Mouse (Mus musculus) liver, embryonic 12.5 days (tissue): ENCODE data around the gene Cacnb4. TPM values are rescaled to one million over a fixed set of nuclear protein-coding genes. Genes with fewer than 3 reads are reported as not detected.

Experiments
- ATAC-seq: fragments of 200-750 bp; cut with Nextera tagmentation; 2 replicates; pipeline ENCODE4 v1.8.0; 2017; ENCODE audit warnings: moderate number of reproducible peaks, mild to moderate bottlenecking, moderate library complexity
- H3K27ac ChIP-seq: fragments of 300-500 bp; sonication (generic); 2 replicates; pipeline ENCODE4 v1.5.1; 2016; ENCODE audit warnings: mild to moderate bottlenecking
- H3K27me3 ChIP-seq: fragments of 300-500 bp; sonication (generic); replicated peaks from 2 replicates; pipeline ENCODE4 v1.6.1; 2016; ENCODE audit warnings: mild to moderate bottlenecking, moderate library complexity
- H3K36me3 ChIP-seq: fragments of 300-500 bp; sonication (generic); 2 replicates; pipeline ENCODE4 v1.6.1; 2016; ENCODE audit warnings: mild to moderate bottlenecking, moderate library complexity
- H3K4me1 ChIP-seq: fragments of 300-500 bp; sonication (generic); 2 replicates; pipeline ENCODE4 v1.6.1; 2016
- H3K4me2 ChIP-seq: fragments of 300-500 bp; sonication (generic); 2 replicates; pipeline ENCODE4 v1.6.1; 2016; ENCODE audit warnings: mild to moderate bottlenecking, moderate library complexity
- H3K4me3 ChIP-seq: fragments of 300-500 bp; sonication (generic); 2 replicates; pipeline ENCODE4 v1.5.1; 2016; ENCODE audit warnings: mild to moderate bottlenecking, moderate library complexity
- H3K9ac ChIP-seq: fragments of 300-500 bp; sonication (generic); 2 replicates; pipeline ENCODE4 v1.6.1; 2016; ENCODE audit warnings: mild to moderate bottlenecking, moderate library complexity
- H3K9me3 ChIP-seq: fragments of 300-500 bp; sonication (generic); replicated peaks from 2 replicates; pipeline ENCODE4 v1.6.1; 2016; ENCODE audit warnings: mild to moderate bottlenecking, moderate library complexity
- WGBS: fragments of 180-500 bp; shearing (Covaris S2); methylation state at CpG from one replicate; pipeline ENCODE4 v1.1.7; 2016; ENCODE audit not compliant: insufficient replicate concordance; 5-methylcytosine and 5-hydroxymethylcytosine counted together
- polyA plus RNA-seq: library from polyadenylated mRNA; unstranded; fragments of >200 nt; fragmentation: Nextera tagmentation; extraction: Ambion mirVana; gene quantifications from 2 replicates; pipeline ENCODE4 v1.2.1, GENCODE M21; 2016

Gene Cacnb4
- polyA plus RNA-seq, 1 experiment from 2014 or later: 0.31 TPM

- WGBS: 50% methylated on average over 6 of the region's 6 CpGs
- no peak overlapping the region for H3K9ac ChIP-seq
- no peaks in the 10 kb centered on the region for H3K9me3 ChIP-seq
These were observed 33.0 kb downstream of the Cacnb4 start for GRCm38 (mm10) chr2:52643657-52644056.

GRCm38 (mm10) chr2:52639530-52639875 is 37.1 kb downstream of the Cacnb4 start:
- Histone ChIP-seq H3K4me2 (no peak overlapping the region), H3K36me3 (no peaks in the 10 kb centered on the region), H3K4me3 (no peak overlapping the region), H3K9ac (no peak overlapping the region), H3K27ac (no peak overlapping the region), H3K4me1 (no peaks in the 10 kb centered on the region), H3K9me3 (no peaks in the 10 kb centered on the region), H3K27me3 (0 out of 2 replicates have a peak, but pooled peaks cover under 1% of the 10 kb centered on the region)
- no peak for ATAC-seq
- WGBS: 57% methylated on average over 4 of the region's 4 CpGs

More at GRCm38 (mm10) chr2:52643657-52644056, 33.0 kb downstream of the Cacnb4 start:
- Histone ChIP-seq H3K36me3 (no peaks in the 10 kb centered on the region), H3K4me3 (no peak overlapping the region), H3K27me3 (no peaks in the 10 kb centered on the region), H3K4me2 (no peak overlapping the region), H3K27ac (no peak overlapping the region), H3K4me1 (no peaks in the 10 kb centered on the region)
- ATAC-seq: no peak

- Histone ChIP-seq H3K4me1 (no peaks in the 10 kb centered on the region), H3K9ac (no peak overlapping the region), H3K27me3 (0 out of 2 replicates have a peak, but pooled peaks cover 6% of the 10 kb centered on the region), H3K9me3 (no peaks in the 10 kb centered on the region), H3K36me3 (no peaks in the 10 kb centered on the region), H3K4me3 (no peak overlapping the region), H3K27ac (no peak overlapping the region), H3K4me2 (no peak overlapping the region)
- ATAC-seq: no peak
- WGBS: 59% methylated on average over 6 of the region's 6 CpGs
These were observed 37.6 kb downstream of the Cacnb4 start for GRCm38 (mm10) chr2:52638857-52639529.

GRCm38 (mm10) chr2:52638226-52638625 is 38.4 kb downstream of the Cacnb4 start:
- 33% methylated on average over 4 of the region's 4 CpGs for WGBS
- no peaks in the 10 kb centered on the region for H3K4me1 ChIP-seq
- no peak overlapping the region for H3K4me3 ChIP-seq
- no peak overlapping the region for H3K27ac ChIP-seq
- no peak overlapping the region for H3K4me2 ChIP-seq
- H3K27me3 ChIP-seq: 0 out of 2 replicates have a peak, but pooled peaks cover 13% of the 10 kb centered on the region
- H3K9me3 ChIP-seq: no peaks in the 10 kb centered on the region
- no peaks in the 10 kb centered on the region for H3K36me3 ChIP-seq
- no peak overlapping the region for H3K9ac ChIP-seq
- ATAC-seq: no peak

- Histone ChIP-seq H3K9ac (no peak overlapping the region), H3K27ac (no peak overlapping the region), H3K9me3 (no peaks in the 10 kb centered on the region), H3K4me1 (no peaks in the 10 kb centered on the region), H3K27me3 (0 out of 2 replicates have a peak, but pooled peaks cover 15% of the 10 kb centered on the region), H3K4me2 (no peak overlapping the region), H3K36me3 (no peaks in the 10 kb centered on the region), H3K4me3 (no peak overlapping the region)
- WGBS: 55% methylated on average over 5 of the region's 5 CpGs
- no peak for ATAC-seq
These were observed 40.6 kb downstream of the Cacnb4 start for GRCm38 (mm10) chr2:52636051-52636450.

GRCm38 (mm10) chr2:52635358-52635757 is 41.3 kb downstream of the Cacnb4 start:
- H3K4me1 ChIP-seq: no peaks in the 10 kb centered on the region
- WGBS: 26% methylated on average over 4 of the region's 4 CpGs
- no peaks in the 10 kb centered on the region for H3K36me3 ChIP-seq

GRCm38 (mm10) chr2:52632880-52633279 is 43.8 kb downstream of the Cacnb4 start:
- Histone ChIP-seq H3K27me3 (0 out of 2 replicates have a peak, but pooled peaks cover 15% of the 10 kb centered on the region), H3K9ac (no peak overlapping the region), H3K36me3 (no peaks in the 10 kb centered on the region), H3K4me1 (no peaks in the 10 kb centered on the region), H3K9me3 (no peaks in the 10 kb centered on the region), H3K4me2 (no peak overlapping the region), H3K27ac (no peak overlapping the region), H3K4me3 (no peak overlapping the region)
- 4% methylated on average over 7 of the region's 7 CpGs for WGBS
- ATAC-seq: no peak

More at GRCm38 (mm10) chr2:52635358-52635757, 41.3 kb downstream of the Cacnb4 start:
- H3K4me2 ChIP-seq: no peak overlapping the region
- ATAC-seq: no peak
- H3K9ac ChIP-seq: no peak overlapping the region
- H3K27me3 ChIP-seq: 0 out of 2 replicates have a peak, but pooled peaks cover 15% of the 10 kb centered on the region
- no peak overlapping the region for H3K27ac ChIP-seq
- no peaks in the 10 kb centered on the region for H3K9me3 ChIP-seq
- no peak overlapping the region for H3K4me3 ChIP-seq

GRCm38 (mm10) chr2:52628186-52628585 is 48.4 kb downstream of the Cacnb4 start:
- H3K36me3 ChIP-seq: no peaks in the 10 kb centered on the region
- no peak overlapping the region for H3K4me2 ChIP-seq
- 53% methylated on average over 4 of the region's 4 CpGs for WGBS
- H3K9ac ChIP-seq: no peak overlapping the region
- H3K9me3 ChIP-seq: no peaks in the 10 kb centered on the region
- 0 out of 2 replicates have a peak, but pooled peaks cover 2% of the 10 kb centered on the region for H3K27me3 ChIP-seq
- H3K4me1 ChIP-seq: no peaks in the 10 kb centered on the region
- no peak for ATAC-seq
- H3K4me3 ChIP-seq: no peak overlapping the region
- no peak overlapping the region for H3K27ac ChIP-seq

GRCm38 (mm10) chr2:52626266-52626665 is 50.4 kb downstream of the Cacnb4 start:
- H3K4me3 ChIP-seq: no peak overlapping the region
- H3K27me3 ChIP-seq: no peaks in the 10 kb centered on the region
- H3K9ac ChIP-seq: no peak overlapping the region
- 61% methylated on average over 3 of the region's 3 CpGs for WGBS
- no peaks in the 10 kb centered on the region for H3K36me3 ChIP-seq
- ATAC-seq: no peak
- no peak overlapping the region for H3K4me2 ChIP-seq
- H3K9me3 ChIP-seq: no peaks in the 10 kb centered on the region
- no peak overlapping the region for H3K27ac ChIP-seq
- no peaks in the 10 kb centered on the region for H3K4me1 ChIP-seq

- Histone ChIP-seq H3K27me3 (no peaks in the 10 kb centered on the region), H3K27ac (no peak overlapping the region), H3K4me1 (no peaks in the 10 kb centered on the region), H3K9ac (no peak overlapping the region), H3K9me3 (no peaks in the 10 kb centered on the region), H3K4me2 (no peak overlapping the region), H3K4me3 (no peak overlapping the region), H3K36me3 (no peaks in the 10 kb centered on the region)
- no peak for ATAC-seq
- 76% methylated on average over 6 of the region's 6 CpGs for WGBS
These were observed 50.9 kb downstream of the Cacnb4 start for GRCm38 (mm10) chr2:52625731-52626130.

GRCm38 (mm10) chr2:52623921-52624404 is 52.7 kb downstream of the Cacnb4 start:
- Histone ChIP-seq H3K4me2 (no peak overlapping the region), H3K9ac (no peak overlapping the region), H3K27me3 (no peaks in the 10 kb centered on the region), H3K4me3 (no peak overlapping the region), H3K27ac (no peak overlapping the region), H3K36me3 (no peaks in the 10 kb centered on the region), H3K9me3 (no peaks in the 10 kb centered on the region), H3K4me1 (peaks cover 6% of the 10 kb centered on the region; the same call in 1 of the 2 replicates)
- no peak for ATAC-seq
- WGBS: 41% methylated on average over 7 of the region's 7 CpGs

GRCm38 (mm10) chr2:52623461-52623860 is 53.2 kb downstream of the Cacnb4 start:
- Histone ChIP-seq H3K4me3 (no peak overlapping the region), H3K9me3 (no peaks in the 10 kb centered on the region), H3K4me1 (peaks cover 11% of the 10 kb centered on the region; the same call in 1 of the 2 replicates), H3K27me3 (no peaks in the 10 kb centered on the region), H3K9ac (no peak overlapping the region), H3K36me3 (no peaks in the 10 kb centered on the region), H3K27ac (no peak overlapping the region), H3K4me2 (no peak overlapping the region)
- ATAC-seq: no peak
- 49% methylated on average over 4 of the region's 4 CpGs for WGBS
